Mouse (Mus musculus): Measurements from ENCODE around the gene Alcam.

The Alcam gene

GRCm38 (mm10) chr16:52243421-52243973 is 210.4 kb downstream of the Alcam start:
- no peak for DNase-seq

GRCm38 (mm10) chr16:52242144-52242543 is 211.7 kb downstream of the Alcam start:
- DNase-seq, result no peak

- no peak for DNase-seq
These were observed 223.9 kb downstream of the Alcam start for GRCm38 (mm10) chr16:52229930-52230329.

DNA sequence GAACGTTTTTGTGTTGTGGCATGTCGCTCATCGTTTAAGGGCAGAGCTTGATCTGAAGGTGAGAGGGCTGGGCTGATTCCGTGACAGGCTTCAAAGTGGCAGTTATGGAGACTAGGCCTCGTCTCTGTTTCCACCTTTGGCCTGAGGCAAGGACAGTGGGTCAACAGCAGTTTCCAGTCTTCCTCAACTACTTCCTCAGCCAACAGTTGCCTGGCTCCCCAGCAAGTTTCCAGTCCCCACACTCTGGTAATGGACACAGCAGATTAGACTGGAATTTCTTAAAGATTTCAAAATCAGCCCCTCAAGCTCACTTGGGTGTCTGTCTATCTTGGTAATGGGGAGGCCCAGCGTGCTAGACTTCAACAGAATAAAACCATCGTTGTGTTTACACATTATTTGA is 224.4 kb downstream of the Alcam start:
- no peak for DNase-seq

DNA sequence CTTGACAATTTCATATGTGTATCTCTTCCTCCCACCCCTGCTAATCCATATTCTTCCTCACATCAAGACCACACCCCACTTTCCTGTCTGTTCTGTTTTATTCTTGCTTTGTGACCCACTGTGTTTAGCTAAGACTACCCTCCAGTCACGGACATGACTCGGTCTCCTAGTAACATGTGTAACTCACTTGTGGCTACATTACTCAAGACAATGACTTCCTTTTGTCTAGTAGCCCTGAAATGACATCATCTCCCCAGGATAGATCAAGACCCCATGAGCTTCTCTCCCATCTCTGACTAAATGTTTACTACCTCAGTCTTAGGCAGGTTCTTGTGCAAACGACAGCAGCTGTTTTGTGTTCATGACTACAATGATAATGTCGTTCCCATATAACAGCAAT is 231.0 kb downstream of the Alcam start:
- no peak for DNase-seq

DNA sequence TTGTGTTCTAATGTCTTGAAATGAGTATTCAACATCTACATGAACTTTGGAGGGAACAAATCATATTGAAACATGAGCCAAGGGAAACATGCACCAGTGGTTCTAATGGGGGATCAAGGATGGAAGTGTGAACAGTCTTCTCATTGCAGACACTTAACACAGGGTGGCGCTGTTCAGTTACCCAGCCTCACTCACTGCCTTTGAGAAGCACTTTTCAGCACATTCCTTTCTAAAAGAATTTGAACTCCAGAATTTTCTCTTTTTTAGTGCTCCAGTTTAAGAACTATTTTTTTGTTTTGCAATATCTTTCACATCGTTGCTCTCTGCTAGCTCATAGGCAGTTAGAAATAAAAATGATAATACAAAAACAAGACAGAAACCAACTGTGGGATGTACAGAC is 234.8 kb downstream of the Alcam start:
- DNase-seq, result peak; percentile 34

DNA sequence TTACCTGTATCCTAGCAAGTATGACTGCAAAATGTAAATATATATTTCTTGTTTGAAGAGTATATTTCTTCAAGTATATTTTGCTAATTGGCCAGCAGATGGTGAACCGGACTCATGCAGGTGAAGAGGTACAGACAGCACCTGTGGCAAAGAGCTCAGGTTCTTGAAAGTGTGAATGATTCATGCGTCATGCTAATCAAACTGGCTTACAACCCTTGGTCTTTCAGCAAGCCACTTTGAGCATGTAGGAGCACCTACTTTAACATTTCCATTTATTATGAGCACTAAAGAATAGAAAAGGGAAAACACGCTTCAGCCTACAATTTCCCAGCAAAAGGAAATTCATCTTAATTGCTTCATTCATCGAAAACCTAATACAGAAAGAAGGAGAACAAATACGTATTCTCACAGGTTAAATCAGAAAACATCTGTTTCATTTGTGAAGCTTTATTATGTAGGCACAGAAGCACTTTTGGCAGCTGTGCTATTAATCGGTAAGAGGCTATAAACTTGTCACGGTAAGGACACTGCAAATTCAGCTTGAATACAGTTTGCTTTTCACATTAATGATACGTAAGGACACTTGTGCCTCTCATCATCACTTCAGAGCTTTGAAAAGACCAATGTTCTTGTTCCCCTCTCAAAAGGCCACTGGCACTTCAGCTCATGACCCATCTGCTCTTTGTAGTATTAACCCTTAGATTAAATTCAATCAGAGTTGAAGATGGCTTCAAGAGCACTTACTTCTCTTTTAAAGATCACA is 242.8 kb downstream of the Alcam start:
- no peak for DNase-seq

GRCm38 (mm10) chr16:52200107-52200506 is 253.8 kb downstream of the Alcam start:
- DNase-seq, result no peak

Measured in retina, postnatal 1 day (tissue).